Mouse (Mus musculus): ENCODE measurements around the gene Bpnt1. TPM values are rescaled to one million over a fixed set of nuclear protein-coding genes. Genes with fewer than 3 reads are reported as not detected.
A peak's percentile ranks its signal among the peaks of the same experiment; 100 is the strongest.
"Not testable (repeated sequence)": the region's sequence is repeated elsewhere in the genome, so short reads cannot be mapped to it uniquely, and the experiment has no call there.

The Bpnt1 gene
- total RNA-seq (2022), result 10 to 100 TPM; 65.4 to 75.8 (median 72.2) TPM

DNA sequence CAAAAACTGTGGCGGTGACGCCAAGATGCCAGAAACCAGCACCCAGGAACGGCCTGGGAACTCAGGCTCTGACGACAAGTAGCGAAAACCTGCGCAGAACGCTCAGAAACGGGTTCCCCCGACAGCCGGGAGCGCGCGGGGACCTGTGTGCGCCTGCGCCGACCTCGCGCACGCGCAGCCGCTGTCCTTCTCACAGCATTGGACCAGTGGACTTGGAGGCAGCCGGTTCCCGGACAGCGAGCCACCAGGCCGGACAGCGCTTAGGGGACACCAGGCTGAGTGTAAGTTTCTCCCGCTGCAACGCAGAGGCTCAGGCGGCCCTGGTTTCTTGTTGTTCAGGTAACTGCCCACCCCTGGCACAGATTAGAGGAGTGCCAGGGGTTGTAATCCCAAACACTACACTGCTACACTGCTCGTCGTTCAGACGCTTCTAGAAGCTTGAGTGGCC is at the start of gene Bpnt1:
Bpnt1 (plus strand) TSS at position 167 of the 448 bp plus-strand sequence.
- DNase-seq (ENCODE audit: low spot score in 2 of 2), result peak; percentile 82 to 87

DNA sequence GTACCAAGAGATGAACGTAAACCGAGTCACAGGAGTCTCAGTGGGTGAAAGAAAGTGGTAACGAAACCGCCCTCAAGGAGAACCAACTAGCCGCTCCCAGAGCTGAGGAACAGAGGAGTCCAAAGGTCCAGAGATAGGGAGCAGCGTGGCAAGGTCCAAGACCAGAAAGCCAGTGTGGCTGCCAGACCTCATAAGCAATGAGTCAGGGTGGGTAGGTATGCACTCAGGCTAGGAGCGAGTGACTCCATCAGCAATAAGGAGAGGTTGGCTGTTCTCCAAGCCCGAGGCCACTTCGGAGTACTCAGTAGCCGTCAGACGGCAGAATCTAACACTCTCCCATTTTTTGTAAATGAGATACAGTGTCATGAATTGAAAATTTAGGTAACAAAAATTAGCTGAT is 49.1 kb upstream of the Bpnt1 start:
- no peak for DNase-seq (ENCODE audit: low spot score in 2 of 2)

DNA sequence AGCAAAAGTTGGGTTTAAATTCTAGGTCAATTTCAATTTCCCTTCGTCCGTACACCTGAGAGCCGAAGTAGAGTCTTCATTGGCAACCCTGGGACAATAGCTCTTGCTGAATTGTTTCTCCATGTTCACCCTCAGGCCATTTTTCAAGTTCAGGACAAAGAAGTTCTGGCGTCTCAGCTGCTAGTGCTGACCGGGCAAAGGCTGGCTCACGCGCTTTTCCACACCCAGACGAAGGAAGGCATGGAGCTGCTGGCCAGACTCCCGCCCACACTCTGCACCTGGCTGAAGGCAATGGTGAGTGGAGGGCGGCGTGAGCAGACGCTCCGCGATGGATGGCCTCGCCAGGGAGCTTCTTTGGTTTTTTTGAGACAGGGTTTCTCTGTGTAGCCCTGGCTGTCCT is 48.7 kb upstream of the Bpnt1 start:
- DNase-seq (ENCODE audit: low spot score in 2 of 2), result no peak

DNA sequence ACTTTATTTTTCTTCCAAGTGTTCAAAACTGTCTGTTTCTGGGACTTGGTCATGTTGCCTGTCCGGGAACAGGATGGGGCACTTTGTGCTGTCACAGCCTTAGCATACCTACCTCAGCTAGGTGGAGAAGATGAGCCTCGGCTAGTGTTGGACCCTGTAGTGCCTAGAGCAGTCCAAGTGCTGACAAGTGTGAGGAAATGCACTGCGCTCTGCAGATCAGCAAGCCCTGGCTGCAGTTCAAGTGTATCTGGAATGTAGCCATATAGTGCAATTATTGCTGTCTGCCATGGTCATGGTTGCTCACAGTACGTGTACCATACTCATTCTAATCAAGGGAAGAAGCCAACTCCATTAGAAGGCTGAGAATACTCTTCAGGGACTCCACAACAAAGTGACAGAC is 47.2 kb upstream of the Bpnt1 start:
- DNase-seq (ENCODE audit: low spot score in 2 of 2), result peak in 1 of 2 experiments; percentile 42

DNA sequence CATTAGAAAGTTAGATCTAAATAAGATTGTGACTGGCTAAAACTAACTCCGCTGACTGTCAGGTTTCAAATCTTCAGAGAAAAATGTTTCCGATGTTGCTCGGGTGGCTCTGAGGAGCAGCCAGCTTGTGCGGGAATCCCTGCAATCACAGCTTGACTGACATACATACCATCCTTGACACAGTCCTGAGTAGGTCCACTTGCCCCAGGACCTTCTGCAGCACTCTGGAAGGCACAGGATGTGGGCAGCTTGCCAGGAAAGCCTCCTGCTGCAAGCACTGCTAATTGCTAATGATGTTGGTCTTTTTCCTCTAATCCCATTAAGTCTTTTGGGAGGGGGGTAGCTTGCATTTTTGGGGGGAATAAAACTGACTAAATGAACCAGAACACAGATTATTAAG is 46.8 kb upstream of the Bpnt1 start:
- no peak for DNase-seq (ENCODE audit: low spot score in 2 of 2)

DNA sequence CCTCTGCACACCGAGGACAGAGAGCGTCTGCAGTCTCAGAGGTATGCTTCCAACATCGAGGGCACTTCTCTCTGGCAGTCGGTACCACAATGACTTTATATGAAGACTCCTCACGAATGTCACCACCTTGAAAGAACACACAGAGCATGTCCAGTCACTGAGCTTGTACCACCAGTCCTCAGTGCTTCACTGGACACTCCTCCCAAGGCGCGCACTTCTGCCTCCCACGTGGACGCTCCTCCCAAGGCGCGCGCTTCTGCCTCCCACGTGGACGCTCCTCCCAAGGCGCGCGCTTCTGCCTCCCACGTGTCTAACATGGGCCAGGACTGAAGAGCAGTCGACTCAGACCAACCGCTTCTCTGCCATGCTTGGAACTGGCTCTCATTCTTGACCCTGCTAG is 44.9 kb upstream of the Bpnt1 start:
- DNase-seq (ENCODE audit: low spot score in 2 of 2), result no peak

DNA sequence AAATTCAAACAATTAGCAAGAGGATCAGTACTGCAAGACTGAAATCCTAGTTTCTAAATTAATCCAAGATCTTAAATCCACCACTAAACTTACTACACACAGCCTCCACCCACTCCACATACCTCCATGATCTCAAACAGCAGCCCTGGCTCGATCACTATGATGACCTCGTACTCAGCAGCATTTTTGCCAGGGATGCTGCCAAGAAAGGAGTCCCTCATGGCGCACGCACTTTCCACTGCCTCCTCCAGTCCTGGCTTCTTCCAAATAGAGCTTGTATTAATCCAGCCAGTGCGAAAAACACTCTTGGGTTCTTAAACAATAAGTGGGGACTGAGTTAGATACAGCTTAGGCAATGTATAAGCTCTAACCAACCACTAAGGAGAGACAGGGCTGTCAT is 42.7 kb upstream of the Bpnt1 start:
- no peak for DNase-seq (ENCODE audit: low spot score in 2 of 2)

DNA sequence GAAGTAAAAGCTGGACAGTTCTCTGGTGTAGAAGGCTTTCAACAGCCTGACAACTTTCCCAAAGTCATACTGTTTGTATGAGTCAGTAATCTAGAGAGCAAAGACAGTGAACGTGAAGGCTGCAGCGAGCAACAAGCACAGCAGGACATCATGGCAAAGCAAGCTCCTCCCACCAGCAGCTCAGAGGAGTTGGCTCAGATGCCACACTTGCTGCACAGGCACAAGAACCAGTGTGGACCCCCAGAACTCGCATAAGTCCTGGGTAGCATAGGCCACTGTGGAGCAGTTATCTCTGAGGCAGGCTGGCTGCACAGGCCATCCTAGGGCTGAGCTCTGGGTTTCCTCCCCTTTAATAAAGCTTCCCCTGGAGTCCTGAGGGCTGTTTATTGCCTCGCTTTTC is 40.6 kb upstream of the Bpnt1 start:
- no peak for DNase-seq (ENCODE audit: low spot score in 2 of 2)

DNA sequence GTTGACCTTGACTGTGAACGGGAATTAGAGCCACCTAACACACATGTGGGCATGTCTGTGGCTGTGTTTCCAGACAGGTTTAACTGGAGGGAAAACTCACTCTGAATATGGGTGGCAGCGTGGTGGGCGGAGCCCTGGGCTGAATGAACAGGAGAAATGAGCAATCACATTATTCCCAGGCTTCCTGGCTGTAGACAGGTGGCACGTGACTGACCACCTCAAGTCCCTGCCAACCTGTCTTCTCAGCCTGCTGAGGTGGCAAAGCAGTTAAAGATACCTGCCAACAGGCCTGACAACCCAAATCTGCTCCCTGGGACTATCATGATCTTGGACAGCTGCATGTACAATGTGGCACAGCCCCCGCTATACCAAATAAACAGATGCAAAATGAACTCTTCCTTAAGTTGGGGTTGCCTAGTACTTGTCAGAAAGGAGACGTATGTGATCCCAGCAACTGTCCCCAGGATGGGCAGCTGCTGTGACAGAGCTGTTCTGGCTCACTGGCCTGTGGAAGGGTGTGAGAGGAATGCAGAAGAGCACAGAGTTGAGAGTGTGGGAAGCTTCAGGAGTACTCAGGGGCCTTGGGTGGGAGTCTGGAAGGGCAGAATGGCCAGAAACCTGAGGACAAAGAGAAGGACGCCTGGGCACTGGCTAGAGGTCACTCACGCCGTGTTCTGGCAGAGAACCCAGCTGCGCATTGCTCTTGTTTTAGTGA is 39.1 kb upstream of the Bpnt1 start:
- no peak for DNase-seq (ENCODE audit: low spot score in 2 of 2)

DNA sequence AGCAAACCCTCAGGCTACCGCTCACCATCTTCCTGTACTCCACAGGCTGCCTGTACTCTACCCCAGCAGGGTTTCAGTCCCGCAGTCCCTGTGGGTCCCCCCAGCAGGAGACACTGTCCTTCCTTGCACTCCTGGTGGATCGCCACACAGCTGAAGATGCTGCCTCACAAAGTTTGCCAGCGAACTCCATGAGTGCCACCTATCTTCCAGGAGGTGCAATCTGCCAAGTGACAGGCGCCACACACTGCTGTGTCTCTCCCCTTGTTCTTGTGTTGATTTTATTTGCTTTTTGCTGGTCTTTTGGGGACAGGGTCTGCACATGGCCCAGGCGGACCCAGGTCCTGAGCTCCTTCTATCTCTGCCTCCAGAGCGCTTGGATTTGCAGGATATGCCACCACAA is 35.1 kb upstream of the Bpnt1 start:
- DNase-seq (ENCODE audit: low spot score in 2 of 2), result no peak

DNA sequence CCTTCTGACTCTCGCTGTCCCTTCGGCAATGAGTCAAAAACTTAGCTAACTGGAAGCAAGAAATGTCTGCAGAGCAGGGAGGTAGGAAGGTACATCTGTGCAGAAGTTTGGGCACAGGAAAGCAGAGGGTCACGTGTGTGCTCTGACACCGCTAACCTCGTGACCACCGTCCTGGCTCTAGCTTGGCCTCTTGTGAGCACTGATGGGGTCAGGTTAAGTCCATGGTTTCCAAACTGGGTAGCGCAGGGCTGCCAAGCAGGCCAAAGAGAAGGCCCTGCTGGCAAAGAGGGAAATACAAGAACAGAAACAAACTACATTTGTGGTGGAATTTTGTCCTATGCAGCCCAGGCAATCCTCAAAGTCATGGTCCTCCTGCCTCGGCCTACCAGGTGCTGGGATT is 33.5 kb upstream of the Bpnt1 start:
- no peak for DNase-seq (ENCODE audit: low spot score in 2 of 2)

DNA sequence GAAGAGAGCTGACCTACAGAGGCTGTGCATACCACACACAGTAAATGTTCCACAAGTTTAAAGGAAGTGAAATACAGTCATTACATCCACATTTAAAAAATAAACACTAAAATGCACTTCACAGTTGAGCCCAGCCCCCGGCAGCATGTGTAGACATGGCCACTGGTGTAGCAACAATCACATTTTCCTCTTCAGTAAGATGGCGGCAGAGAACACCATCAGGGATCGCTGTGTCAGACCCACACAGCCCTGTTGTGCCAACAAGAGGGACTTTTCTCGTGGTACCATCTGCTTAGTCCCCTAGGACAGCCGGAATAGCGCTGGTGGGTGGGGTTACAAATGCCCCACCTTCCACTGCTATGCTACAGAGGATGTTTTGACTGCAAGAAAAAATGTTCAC is 29.1 kb upstream of the Bpnt1 start:
- DNase-seq (ENCODE audit: low spot score in 2 of 2), result no peak

DNA sequence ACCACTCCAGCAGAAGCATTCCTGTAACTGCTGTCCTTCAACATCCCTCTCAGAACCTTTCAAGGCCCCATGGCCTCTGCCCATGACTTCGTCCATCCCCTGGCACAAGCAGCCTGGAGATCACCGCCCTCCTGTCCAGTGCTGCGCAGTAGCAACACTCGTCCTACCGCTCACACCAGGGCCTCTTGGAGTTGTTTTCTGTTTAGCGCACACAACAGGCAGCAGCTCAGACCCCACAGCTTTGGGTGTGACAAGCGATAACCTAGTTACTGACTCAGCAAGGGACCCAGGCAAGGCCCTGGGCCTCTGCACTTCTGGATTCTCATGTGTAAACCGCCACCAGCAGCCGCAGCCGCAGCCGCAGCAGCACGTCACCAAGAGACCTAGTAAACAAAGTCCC is 25.1 kb upstream of the Bpnt1 start:
- DNase-seq (ENCODE audit: low spot score in 2 of 2), result no peak

DNA sequence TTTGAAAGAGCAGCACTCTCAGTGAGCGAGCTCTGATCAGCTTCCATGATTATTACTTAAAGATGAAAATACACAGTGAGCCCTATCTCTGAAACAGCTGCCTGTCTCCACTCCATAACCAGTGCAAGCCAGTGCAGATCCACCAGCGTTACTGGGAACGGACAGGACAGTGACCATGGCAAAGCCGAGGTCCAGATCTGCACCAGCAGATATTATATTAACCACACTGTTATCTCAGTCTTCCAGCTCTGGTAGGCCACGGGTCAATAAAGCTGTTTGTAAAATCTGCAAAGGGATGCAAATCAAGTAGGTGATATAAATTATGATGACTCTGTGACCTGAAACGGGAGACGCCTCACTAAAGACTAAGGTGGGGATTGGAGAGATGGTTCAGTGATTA is 24.3 kb upstream of the Bpnt1 start:
- DNase-seq (ENCODE audit: low spot score in 2 of 2), result no peak

DNA sequence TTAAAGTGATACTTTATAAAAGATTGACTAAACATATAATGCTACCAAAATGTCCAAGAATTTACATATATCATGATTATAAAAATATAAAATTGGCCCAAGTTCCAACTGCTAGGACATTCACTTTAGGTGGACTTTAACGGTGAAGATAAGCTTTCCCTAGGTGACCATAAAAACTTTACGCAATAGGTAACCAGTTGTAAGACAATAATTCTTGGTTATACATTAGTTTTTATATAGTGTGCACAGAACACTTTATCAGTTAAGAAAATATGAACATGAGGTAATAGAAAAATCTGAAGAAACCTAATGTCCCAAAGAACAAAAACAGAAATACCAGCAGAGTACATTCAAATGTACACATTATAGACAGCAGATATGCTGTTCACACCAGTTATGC is 23.6 kb upstream of the Bpnt1 start:
- no peak for DNase-seq (ENCODE audit: low spot score in 2 of 2)

DNA sequence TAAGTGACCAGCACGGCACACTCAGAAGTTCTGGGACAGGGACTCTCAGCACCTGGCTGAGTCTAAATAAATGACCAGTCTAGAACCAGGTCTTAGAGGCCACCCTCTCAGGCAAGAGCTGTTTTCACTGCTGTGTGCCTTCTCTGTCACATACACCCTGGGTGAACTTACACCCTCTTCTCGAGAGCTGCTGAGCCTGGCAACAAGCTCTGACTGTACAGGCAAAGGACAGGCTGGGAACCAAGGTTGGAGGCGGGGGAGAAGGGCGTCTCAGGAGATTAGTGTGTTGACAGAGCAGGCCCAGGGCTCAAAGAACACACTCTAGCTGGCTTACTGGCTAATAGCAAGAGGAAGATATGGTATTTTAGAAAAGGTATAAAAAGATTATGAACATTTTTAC is 23.0 kb upstream of the Bpnt1 start:
- no peak for DNase-seq (ENCODE audit: low spot score in 2 of 2)

DNA sequence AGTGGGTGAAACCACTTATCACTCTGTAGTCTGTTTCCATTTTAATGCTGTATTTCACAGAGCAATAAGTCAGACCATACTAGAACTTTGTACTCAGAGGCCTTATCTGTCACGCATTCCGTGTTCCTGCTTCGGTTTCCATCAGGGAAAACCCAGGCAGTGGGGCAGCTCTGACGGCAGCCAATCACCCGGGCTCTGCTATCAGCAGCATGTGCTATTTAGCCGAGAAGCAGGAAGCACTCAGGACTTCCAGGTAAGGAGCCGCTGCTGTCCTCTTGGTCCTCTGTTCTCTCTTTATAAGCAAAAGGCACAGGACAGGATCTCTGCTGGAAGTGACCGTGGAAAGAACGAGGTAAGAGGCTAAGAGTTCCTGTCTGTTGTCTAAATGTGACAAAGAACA is 20.0 kb upstream of the Bpnt1 start:
- DNase-seq (ENCODE audit: low spot score in 2 of 2), result no peak

DNA sequence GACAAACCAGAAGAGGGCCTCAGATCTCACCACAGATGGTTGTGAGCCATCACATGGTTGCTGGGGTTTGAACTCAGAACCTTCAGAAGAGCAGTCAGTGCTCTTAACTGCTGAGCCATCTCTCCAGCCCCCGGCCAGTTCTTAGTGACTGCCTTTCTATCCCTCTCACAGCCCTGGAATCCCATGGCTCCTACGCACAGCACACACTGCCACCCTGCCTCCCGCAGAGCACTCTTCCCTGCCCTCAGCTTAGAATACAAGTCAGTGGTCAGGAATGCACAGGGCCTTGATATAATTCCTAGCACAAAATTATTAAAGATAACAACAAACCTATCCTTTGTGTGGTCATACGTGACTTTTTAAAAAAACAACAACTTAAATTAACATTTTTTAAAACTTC is 17.4 kb upstream of the Bpnt1 start:
- DNase-seq (ENCODE audit: low spot score in 2 of 2), result no peak

DNA sequence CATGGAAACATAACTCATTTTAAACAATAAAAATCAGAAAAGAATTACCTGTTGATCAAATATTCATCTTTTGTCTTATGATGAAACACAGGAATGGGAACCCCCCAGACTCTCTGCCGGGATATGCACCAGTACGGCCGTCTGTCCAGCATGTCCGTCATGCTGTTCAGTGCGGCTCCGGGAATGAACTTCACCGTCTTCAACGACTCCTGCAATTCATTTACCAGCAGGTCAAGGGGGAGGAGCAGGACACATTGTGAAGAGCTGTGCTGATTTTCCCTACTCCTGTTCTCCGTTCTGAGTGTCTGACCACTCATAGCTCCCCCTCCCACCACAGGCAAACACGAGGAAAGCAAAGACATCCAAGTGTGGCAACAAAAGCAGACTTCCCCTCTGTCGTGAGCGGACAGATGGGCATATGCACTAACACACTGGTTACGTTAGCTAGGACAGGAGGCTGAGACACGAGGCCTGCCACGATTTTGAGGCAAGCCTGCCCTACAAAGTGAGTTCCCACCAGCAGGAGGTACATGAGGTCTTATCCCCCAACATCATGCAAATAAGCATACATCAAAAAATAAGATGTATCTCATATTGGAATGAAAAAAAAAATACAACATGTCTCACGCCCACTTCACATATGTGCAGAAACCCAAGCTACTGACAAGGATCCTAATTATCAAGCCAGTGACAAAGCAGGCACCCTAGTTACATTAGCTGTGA is 15.9 kb upstream of the Bpnt1 start:
- peak; percentile 43 to 44 for DNase-seq (ENCODE audit: low spot score in 2 of 2)

DNA sequence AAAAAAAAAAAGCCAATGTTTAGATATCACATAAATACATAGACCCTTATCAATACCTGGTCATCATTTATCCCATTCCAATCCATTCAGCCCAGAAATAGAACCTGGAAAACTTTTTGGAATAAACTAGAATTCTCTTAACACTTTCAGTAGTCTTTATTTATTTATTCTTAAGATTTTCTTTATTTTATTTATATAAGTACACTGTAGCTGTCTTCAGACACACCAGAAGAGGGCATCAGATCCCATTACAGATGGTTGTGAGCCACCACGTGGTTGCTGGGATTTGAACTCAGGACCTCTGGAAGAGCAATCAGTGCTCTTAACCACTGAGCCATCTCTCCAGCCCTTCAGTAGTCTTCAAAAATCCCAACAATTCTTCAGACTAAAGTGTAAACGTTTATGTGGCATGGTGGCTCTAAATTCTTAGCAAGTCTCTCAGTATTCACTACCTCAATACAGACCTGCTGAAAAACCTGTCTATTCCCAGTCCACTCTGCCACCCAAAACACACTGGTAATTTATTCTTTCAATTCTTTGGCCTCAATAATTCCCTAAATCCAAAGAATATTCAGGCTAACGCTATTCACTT is 4.1 kb upstream of the Bpnt1 start:
- DNase-seq (ENCODE audit: low spot score in 2 of 2), result not testable (repeated sequence)

DNA sequence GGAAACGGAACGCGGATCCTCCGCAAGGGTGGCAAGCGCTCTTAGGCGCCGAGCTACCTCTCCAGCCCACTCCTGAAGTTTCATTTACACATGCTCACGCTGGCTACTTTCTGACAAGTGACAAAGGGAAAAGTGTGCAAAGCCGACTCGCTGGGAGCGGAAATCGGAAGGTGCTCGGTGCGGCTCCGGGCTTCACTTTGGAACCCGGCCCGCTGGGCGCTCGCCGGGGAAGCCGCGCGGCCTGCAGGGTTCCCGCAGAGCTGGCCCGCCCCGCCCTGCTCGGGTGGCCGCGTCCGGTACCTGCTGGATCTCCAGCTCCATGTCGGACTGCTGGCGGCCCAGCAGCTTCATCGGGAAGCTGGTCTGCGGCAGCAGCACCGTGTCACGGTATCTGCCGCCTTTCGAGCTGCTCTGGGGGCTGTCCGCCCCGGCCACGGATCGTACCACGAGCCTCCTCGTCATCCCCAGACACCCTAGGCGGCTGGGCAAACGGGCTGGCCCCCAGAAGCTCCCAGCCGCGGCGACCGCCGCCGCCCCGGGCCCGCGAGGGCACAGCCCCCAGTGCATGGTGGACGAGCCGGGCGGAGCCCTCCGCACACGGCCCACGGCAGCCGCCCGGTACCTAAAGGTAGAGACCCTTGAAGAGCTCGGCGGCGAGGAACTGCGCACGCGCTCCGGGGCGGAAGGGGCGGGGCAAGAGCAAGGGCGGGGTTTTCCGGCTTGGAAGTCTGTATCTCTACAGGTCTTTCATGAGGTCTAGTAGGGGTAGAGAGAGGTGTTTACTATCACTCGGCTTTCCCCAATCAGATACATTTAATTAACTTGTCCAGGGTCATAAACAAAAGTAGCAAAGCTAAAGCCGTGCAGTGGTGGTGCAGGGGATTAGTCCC is 3.0 kb upstream of the Bpnt1 start, which contains the start of gene Iars2:
Iars2 (minus strand) TSS at position 676 of the 890 bp plus-strand sequence.
- DNase-seq (ENCODE audit: low spot score in 2 of 2), result peak; percentile 83 to 86

DNA sequence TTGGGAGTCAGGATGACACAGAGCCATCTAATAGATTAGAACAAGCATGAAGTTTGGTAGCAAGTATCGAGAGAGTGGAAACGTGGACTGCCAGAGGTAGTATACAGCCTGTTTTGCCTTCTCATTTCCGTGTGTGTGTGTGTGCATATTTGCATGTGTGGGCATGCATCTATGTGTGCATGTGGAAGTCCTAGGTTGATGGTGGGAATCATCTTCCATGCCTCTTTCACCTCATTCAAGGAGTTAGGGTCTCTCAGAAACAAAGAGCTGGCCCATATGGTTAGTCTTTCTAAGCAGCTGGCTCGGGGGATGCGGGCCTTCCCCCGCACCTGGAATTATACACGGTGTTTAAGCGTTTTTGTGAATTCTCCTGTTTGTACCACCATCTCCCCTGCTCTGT is 2.1 kb upstream of the Bpnt1 start:
- DNase-seq (ENCODE audit: low spot score in 2 of 2), result no peak
